Mouse (Mus musculus): Measurements from ENCODE around the gene Aarsd1.
"Not testable (repeated sequence)": the region's sequence is repeated elsewhere in the genome, so short reads cannot be mapped to it uniquely, and the experiment has no call there.

Gene Aarsd1

DNA sequence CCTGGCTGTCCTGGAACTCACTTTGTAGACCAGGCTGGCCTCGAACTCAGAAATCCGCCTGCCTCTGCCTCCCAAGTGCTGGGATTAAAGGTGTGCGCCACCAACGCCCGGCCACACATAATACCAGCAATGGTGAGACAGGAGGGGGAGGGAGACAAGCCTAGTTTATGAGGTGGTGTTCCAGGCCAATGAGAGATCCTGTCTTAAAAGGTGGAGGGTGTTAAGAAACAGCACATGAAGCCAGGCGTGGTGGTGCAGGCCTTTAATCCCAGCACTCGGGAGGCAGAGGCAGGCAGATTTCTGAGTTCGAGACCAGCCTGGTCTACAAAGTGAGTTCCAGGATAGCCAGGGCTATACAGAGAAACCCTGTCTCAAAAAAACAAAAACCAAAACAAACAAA, 39.2 kb downstream of the Aarsd1 start:
- DNase-seq (ENCODE audit: low read depth, low spot score), result not testable (repeated sequence)

DNA sequence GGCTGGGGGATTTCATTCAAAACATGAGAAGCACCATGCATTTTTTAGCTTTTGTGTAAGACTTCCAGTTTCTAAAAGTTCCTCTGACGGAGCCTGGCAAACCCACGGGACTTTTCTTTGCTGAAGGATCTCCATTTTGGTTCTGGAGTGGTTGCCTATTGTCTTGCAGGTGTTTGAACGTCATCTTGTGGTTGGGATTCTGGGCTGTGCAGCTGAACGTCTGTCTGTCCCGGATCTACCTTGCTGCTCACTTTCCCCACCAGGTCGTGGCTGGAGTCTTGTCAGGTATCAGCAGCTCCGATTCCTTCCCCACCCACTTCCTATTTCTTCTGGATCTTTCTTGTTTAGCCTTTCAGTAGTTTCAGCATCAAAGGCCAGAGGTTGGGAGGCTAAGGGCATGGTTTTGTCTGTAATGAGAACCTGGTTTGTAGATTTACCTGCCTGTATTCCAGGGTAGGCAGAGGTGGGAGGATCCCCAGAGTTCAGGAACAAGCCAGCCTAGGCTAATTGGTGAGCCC, 42.9 kb downstream of the Aarsd1 start:
- no peak for DNase-seq (ENCODE audit: low read depth, low spot score)

DNA sequence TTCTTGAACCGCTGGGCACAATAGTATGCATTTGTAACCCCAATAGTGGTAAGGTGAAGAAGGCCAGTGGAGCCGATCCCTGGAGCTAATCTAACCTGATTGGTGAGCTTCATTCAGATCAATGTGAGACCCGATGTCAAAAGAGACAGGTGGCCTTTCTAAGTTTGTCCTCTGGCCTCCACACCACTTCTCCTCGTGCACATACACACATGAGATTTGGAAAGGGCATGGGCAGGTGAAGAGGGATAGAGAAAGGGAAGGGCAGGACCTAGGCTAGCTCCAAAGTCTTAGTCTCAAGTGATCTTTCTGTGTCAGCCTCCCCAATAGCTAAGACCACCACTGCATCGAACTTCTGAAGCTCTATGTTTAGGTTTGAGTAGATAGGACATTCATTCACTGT, 47.3 kb downstream of the Aarsd1 start:
- DNase-seq (ENCODE audit: low read depth, low spot score), result no peak

DNA sequence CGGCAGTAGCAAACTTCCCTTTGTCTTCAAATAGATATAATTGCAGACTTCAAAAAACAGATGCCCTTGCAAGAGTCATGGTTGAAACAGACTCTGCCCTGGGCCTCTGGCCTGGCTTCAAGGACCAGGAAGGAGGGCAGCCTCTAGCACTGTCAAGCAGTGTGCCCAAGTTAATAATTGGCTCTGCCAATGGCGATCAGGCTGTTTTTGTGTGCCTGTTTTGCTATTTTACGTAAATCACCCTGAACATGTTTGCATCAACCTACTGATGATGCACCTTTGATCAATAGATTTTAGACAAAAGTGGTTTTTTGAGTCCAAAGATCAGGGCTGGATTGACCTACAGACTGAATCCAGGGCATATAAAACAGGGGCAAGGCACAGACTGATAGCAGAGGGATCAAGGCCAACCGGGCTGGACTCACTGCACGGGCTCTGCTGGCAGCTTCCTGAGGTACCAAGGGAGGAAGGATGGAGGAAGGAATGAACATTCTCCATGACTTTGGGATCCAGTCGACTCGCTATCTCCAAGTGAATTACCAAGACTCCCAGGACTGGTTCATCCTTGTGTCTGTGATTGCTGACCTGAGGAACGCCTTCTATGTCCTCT, 50.0 kb downstream of the Aarsd1 start, which contains the start of gene G6pc:
Gene G6pc (plus strand): TSS at position 236 of the 610 bp plus-strand sequence.
- no peak for DNase-seq (ENCODE audit: low read depth, low spot score)

DNA sequence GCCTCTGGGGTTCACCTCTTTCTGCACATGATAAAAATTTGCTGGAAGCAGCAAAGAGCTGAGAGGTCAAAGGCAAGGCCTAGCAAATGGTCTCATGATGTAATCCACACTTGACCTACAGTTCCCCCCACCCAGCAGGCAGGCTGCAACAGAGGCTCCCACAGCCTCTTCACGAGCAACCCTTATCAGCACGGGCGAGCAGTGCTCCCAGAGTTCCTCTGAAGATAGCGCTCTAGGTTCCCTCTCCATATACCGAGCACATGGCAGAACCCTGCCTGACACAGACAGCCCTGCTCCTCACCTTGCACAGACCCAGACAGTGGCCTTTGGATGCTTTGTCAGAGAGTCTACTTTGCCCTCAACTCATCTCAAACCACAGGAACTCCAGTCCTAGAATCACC, 52.9 kb downstream of the Aarsd1 start:
- no peak for DNase-seq (ENCODE audit: low read depth, low spot score)

DNA sequence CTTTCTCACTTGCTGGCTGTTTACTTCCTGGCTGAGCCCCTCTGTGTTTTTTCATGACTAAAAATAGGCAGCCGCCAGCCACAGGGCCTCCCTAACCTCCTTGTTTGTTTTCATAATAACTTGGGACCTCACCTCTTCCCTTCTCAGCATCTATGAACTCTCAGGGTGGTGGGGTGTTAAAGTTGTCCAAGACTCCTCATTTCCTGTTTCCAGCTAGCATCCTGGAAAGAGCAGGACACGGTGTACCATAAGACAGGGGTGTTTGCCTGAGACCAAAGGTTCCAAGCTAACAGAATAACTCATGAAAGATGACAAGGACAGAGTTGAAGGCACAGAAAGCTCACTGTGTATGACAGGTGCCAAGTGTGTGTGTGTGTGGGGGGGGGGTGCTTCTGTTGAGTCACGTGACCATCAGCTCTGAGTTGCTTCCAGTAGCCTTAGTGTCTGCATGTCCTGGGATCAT, 56.7 kb downstream of the Aarsd1 start:
- no peak for DNase-seq (ENCODE audit: low read depth, low spot score)

DNA sequence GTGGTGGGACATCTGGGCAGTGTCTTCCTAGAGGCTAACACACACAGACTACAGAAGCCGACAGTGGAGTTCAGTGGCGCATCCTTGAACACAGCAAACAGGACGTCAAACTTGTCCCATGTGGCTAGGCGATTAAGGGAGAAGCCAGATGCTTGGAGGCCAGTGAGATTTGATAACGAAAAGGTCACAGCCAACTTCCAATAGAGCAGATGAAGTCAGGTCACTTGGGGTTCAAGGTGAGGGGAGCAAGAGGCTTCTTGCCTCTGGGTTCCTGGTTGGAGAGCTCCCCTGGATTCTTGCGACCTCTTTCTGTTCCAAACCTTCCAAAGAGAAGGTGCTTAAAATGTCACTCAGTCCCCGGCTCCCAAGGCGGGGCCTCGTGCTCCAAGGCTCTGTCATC, 57.6 kb downstream of the Aarsd1 start:
- no peak for DNase-seq (ENCODE audit: low read depth, low spot score)

DNA sequence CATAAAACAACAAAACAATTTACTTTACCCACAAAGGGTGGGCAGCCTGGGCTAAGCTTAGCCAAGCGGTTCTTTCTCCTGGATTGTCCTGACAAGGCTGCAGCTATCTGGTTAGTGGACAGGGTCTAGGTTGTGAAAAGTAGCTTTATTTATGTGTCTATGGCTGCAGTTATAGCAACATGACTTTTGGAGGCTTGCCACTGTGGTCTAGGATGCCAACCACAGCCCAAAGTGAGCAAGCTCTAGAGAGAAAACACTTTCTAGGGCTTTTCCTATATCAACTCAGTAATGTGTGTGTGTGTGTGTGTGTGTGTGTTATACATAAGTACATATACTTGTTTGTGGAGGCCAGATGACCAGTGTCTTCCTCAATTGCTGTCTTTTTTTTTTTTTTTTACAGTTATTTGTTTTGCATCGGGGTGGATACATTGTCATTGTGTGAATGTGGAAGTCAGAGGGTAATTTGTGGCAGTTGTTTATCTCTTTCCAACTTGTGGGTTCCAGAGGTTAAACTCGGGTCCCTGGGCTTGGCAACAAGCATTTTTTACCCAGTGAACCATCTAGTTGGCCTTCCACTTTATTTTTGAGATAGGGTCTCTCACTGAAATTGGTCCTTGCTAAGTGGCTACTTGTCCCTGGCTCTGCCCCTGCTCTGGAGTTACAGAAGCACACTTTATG, 59.8 kb downstream of the Aarsd1 start:
- no peak for DNase-seq (ENCODE audit: low read depth, low spot score)

Data from WW6 (cell line).